Mouse (Mus musculus) layer of hippocampus, adult 2 months (tissue): ENCODE measurements at regions not wholly inside any gene's neighbourhood (a gene's known extent, or its start where the extent isn't known, plus 50 kb on each side); places are given as distances from the start of the nearest gene placed in this dataset.

Source experiments
- DNase-seq, 2 experiments: peaks; one replicate each; pipeline ENCODE4 v3.0.0; 2022; ENCODE audit warnings: low spot score in 2 of 2
- H3K27ac ChIP-seq: fragments of 200-600 bp; 2 replicates; pipeline ENCODE4 v1.8.1; 2022
- H3K4me3 ChIP-seq: fragments of 200-600 bp; 2 replicates; pipeline ENCODE4 v1.8.1; 2022; ENCODE audit warnings: mild to moderate bottlenecking
- CTCF ChIP-seq: fragments of 200-600 bp; conservative IDR thresholded peaks from 2 replicates; pipeline ENCODE4 v1.8.1; 2022; ENCODE audit warnings: antibody characterized with exemption, mild to moderate bottlenecking, moderate library complexity

GRCm38 (mm10) chr15:16616812-16617211 lies 111.7 kb upstream of the Cdh9 start:
- TF ChIP-seq CTCF: no peak
- no peak overlapping the region for H3K4me3 ChIP-seq
- H3K27ac ChIP-seq: no peak overlapping the region
- DNase-seq: no peak

- TF ChIP-seq CTCF: no peak
- Histone ChIP-seq H3K27ac (no peak overlapping the region), H3K4me3 (no peak overlapping the region)
- no peak for DNase-seq
Measured at GRCm38 (mm10) chr15:16629341-16630121, 99.0 kb upstream of the Cdh9 start.

- TF ChIP-seq CTCF: no peak
- Histone ChIP-seq H3K27ac (no peak overlapping the region), H3K4me3 (no peak overlapping the region)
- no peak for DNase-seq
Measured at GRCm38 (mm10) chr15:16639631-16640030, 88.9 kb upstream of the Cdh9 start.

GRCm38 (mm10) chr15:16652934-16653669 lies 75.5 kb upstream of the Cdh9 start:
- no peak for TF ChIP-seq CTCF
- no peak for DNase-seq
- Histone ChIP-seq H3K27ac (no peak overlapping the region), H3K4me3 (no peak overlapping the region)

GRCm38 (mm10) chr15:16653690-16654089 lies 74.9 kb upstream of the Cdh9 start:
- no peak overlapping the region for H3K27ac ChIP-seq
- no peak for DNase-seq
- no peak for TF ChIP-seq CTCF
- no peak overlapping the region for H3K4me3 ChIP-seq

- Histone ChIP-seq H3K4me3 (no peak overlapping the region), H3K27ac (no peak overlapping the region)
- no peak for TF ChIP-seq CTCF
- DNase-seq: no peak
Measured at GRCm38 (mm10) chr15:16661226-16661625, 67.3 kb upstream of the Cdh9 start.
